Mouse (Mus musculus) embryonic facial prominence, embryonic 11.5 days (tissue): Measurements from ENCODE around the gene Tbx1. TPM values are rescaled to one million over a fixed set of nuclear protein-coding genes. Genes with fewer than 3 reads are reported as not detected.

Experiments used
- ATAC-seq: fragments of 200-750 bp; cut with Nextera tagmentation; replicated peaks from 2 replicates; pipeline ENCODE4 v1.8.0; 2017; ENCODE audit warnings: low read depth; ENCODE audit not compliant: insufficient number of reproducible peaks, low FRiP score, low TSS enrichment
- DNase-seq: peaks from one replicate; pipeline ENCODE4 v3.0.0-alpha.2; 2015; ENCODE audit warnings: low spot score
- H3K27ac ChIP-seq: fragments of 300-500 bp; sonication (generic); replicated peaks from 2 replicates; pipeline ENCODE4 v1.5.1; 2014; ENCODE audit warnings: mild to moderate bottlenecking, low read depth, low read length, control low read depth
- H3K27me3 ChIP-seq: fragments of 300-500 bp; sonication (generic); 2 replicates; pipeline ENCODE4 v1.6.1; 2014; ENCODE audit warnings: mild to moderate bottlenecking, low read length, moderate library complexity, mixed read lengths; ENCODE audit not compliant: control insufficient read depth, insufficient read depth
- H3K36me3 ChIP-seq: fragments of 300-500 bp; sonication (generic); replicated peaks from 2 replicates; pipeline ENCODE4 v1.6.1; 2014; ENCODE audit warnings: low read depth, mild to moderate bottlenecking, low read length, moderate library complexity, mixed read lengths; ENCODE audit not compliant: control insufficient read depth, insufficient read depth
- H3K4me1 ChIP-seq: fragments of 300-500 bp; sonication (generic); 2 replicates; pipeline ENCODE4 v1.6.1; 2014; ENCODE audit warnings: low read length, mixed read lengths; ENCODE audit not compliant: control insufficient read depth, insufficient read depth
- H3K4me2 ChIP-seq: fragments of 300-500 bp; sonication (generic); 2 replicates; pipeline ENCODE4 v1.6.1; 2014; ENCODE audit warnings: low read depth, mild to moderate bottlenecking, control low read depth, low read length, moderate library complexity
- H3K4me3 ChIP-seq: fragments of 300-500 bp; sonication (generic); 2 replicates; pipeline ENCODE4 v1.5.1; 2014; ENCODE audit warnings: low read depth, low read length, control low read depth
- H3K9ac ChIP-seq: fragments of 300-500 bp; sonication (generic); replicated peaks from 2 replicates; pipeline ENCODE4 v1.6.1; 2014; ENCODE audit warnings: mild to moderate bottlenecking, control low read depth, low read length
- H3K9me3 ChIP-seq: fragments of 300-500 bp; sonication (generic); replicated peaks from 2 replicates; pipeline ENCODE4 v1.6.1; 2016; ENCODE audit warnings: mild to moderate bottlenecking, low read length, inconsistent platforms, mixed read lengths; ENCODE audit not compliant: control insufficient read depth
- WGBS: fragments of 180-500 bp; shearing (Covaris S2); extraction: QIAGEN DNeasy Blood & Tissue Kit; methylation state at CpG from one replicate; pipeline ENCODE4 v1.1.7; 2014; 5-methylcytosine and 5-hydroxymethylcytosine counted together
- polyA plus RNA-seq: library from polyadenylated mRNA; unstranded; fragments of >200 nt; fragmentation: Nextera tagmentation; extraction: Ambion mirVana; gene quantifications from 2 replicates; pipeline ENCODE4 v1.2.1, GENCODE M21; 2014

Gene Tbx1
- polyA plus RNA-seq: 6.3 and 6.8 TPM in 2 replicates

DNA sequence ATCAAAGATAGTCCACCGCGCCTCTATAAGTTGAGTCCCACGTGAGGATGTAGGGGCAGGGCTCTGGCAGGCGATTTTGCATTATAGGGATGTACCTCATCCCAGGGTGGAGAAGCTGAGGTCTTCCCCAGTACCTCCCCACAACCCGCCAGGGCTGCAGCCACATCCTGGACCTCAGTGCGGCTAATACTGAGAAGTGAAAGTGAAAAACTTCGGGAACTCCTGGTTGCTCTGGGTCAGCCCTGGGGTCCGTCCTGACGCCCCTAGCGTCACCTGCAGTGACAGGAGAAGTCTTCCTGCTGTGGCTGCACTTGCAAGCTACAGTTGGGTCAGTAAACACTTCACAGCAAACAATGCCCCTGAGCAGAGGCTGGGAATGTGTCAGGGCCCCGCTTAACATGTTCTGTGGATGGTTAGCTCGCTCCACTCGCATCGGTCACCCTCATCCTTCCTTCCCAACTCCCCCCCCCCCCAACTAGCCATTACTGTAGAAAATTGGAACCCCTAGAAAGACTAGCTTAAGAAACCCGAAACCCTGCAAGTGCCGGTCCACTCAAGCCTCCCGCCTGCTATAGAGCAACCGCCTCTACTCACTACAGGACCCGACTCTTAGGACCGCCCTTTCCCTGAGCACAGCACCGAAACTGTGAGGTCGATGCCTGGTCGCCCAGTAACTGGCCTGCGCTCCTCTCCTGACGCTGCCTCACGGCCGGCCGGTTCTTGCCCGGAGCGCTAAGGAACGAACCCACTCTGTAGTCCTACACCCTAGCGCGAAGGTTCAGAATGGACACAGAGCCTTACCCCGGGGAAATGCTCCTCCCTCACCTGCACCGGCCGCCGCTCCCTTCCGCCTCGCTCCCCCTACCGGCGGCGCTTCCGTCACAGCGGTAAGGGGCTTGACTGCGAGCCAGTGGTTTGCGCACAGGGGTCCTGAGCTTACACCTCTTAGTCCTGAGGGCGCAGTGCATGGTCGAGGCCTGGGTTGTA is at the start of gene Tbx1:
Gene Tbx1 (minus strand): TSS at position 868 of the 987 bp plus-strand sequence.
- no peak within 1 kb of the TSS for H3K27ac ChIP-seq
- peak; percentile 58 for DNase-seq
- H3K9ac ChIP-seq: peak within 1 kb of the TSS; percentile 22
- H3K36me3 ChIP-seq: no peaks in the 10 kb centered on the region
- no peak for ATAC-seq
- peak within 1 kb of the TSS; percentile 38 for H3K4me2 ChIP-seq
- no peaks in the 10 kb centered on the region for H3K9me3 ChIP-seq
- 2% methylated on average over 48 of the region's 48 CpGs for WGBS
- peaks cover 24% of the 10 kb centered on the region for H3K4me1 ChIP-seq
- H3K4me3 ChIP-seq: peak within 1 kb of the TSS; percentile 26
- H3K27me3 ChIP-seq: peaks cover 72% of the 10 kb centered on the region

DNA sequence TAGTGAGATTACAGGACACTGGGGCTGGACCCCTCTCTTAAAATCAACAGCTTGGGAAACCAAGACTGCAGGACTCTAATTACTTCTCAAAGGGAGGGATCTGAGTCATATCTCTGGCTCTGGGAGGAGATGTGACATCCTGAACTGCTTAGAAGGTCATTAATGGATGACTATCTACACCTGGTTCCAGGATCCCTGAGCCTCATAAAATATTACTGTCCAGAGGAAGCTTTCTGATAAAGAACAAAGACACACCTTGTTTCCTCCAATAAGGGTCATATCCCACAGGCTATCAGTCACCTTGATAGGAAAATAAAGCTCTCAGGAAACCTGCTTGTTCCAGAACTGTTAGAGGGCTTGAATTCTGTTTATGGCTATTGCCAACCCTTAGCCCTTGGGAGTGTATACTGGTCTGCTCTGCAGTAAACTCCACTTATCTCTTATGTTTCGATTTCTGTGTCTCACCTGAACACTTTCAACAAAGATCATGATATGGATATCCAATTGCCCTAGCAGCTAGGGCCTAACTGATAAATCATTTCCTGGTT is 49.0 kb upstream of the Tbx1 start:
- ATAC-seq (no peak), DNase-seq (no peak)
- WGBS: 74% methylated on average over 1 of the region's 1 CpGs
- Histone ChIP-seq H3K27ac (no peak overlapping the region), H3K4me2 (no peak overlapping the region), H3K4me3 (no peak overlapping the region), H3K4me1 (no peaks in the 10 kb centered on the region), H3K27me3 (no peaks in the 10 kb centered on the region), H3K9ac (no peak overlapping the region), H3K9me3 (no peaks in the 10 kb centered on the region), H3K36me3 (no peaks in the 10 kb centered on the region)

DNA sequence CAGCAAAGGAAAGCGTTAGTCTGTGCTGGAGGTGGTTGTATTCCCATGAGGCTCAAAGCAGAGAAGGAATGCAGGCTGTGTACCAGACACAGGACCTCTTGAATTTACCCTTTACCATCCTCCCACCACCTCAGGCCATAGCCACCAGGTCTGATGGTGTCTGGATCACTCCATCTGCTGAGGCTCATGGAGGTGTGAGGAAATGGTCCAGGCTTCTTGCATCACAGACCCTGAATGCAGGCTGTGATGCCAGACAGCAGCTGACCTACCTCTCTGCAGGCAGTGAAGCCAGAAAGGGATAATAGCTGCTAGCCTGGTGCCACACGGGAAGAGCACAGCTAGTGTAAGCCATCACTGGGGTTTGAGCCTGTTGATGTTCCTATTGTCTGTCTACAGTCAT is 47.9 kb upstream of the Tbx1 start:
- no peak for ATAC-seq
- Histone ChIP-seq H3K9ac (no peak overlapping the region), H3K36me3 (no peaks in the 10 kb centered on the region), H3K4me3 (no peak overlapping the region), H3K4me1 (no peaks in the 10 kb centered on the region), H3K27ac (no peak overlapping the region), H3K27me3 (no peaks in the 10 kb centered on the region), H3K4me2 (no peak overlapping the region), H3K9me3 (no peaks in the 10 kb centered on the region)
- WGBS: 47% methylated on average over 2 of the region's 2 CpGs
- no peak for DNase-seq

DNA sequence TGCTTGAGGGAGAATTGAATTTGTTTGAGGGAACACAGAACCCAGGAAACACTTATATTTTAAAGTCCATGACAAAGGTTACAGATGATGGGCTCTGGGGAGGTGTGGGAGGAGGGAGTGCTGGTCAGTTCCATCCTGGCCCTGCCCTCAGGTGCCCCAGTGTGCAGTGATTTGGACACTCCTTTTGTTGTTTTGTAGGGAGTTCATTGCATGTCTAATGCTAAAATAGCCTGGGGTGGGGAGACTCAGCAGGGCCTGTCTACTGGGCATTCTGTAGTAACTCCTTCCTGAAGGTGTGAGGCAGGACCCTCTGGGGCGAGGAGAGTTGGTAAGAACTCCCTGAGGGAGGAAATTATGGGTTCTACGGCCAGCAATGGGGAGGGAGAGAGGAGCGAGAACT is 46.3 kb upstream of the Tbx1 start:
- Histone ChIP-seq H3K9ac (no peak overlapping the region), H3K27me3 (no peaks in the 10 kb centered on the region), H3K36me3 (no peaks in the 10 kb centered on the region), H3K4me3 (no peak overlapping the region), H3K27ac (no peak overlapping the region), H3K9me3 (no peaks in the 10 kb centered on the region), H3K4me2 (no peak overlapping the region), H3K4me1 (no peaks in the 10 kb centered on the region)
- ATAC-seq (no peak), DNase-seq (no peak)
- WGBS: 48% methylated on average over 3 of the region's 3 CpGs

DNA sequence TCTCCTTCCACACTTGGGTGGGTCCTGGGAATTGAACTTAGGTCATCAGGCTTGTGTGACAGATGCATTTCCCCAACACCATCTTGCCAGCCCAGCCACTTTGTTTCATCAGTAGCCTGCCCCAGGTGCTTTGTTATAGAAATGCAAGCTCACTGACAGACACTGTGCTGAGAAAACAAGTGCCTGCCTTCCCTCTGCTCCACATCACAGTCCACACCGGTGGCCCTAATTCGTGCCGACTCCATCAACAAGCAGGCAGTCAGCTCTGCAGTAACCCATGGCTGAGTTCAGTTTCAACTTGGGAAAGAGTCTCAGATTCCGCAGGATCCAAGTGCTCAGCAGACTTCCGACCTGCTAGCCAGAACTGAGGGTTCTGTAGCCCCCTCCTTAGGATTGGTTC is 45.9 kb upstream of the Tbx1 start:
- Histone ChIP-seq H3K4me1 (no peaks in the 10 kb centered on the region), H3K4me3 (no peak overlapping the region), H3K27ac (no peak overlapping the region), H3K4me2 (no peak overlapping the region), H3K27me3 (no peaks in the 10 kb centered on the region), H3K9ac (no peak overlapping the region), H3K36me3 (no peaks in the 10 kb centered on the region), H3K9me3 (no peaks in the 10 kb centered on the region)
- no peak for ATAC-seq
- DNase-seq: no peak
- 77% methylated on average over 5 of the region's 5 CpGs for WGBS

DNA sequence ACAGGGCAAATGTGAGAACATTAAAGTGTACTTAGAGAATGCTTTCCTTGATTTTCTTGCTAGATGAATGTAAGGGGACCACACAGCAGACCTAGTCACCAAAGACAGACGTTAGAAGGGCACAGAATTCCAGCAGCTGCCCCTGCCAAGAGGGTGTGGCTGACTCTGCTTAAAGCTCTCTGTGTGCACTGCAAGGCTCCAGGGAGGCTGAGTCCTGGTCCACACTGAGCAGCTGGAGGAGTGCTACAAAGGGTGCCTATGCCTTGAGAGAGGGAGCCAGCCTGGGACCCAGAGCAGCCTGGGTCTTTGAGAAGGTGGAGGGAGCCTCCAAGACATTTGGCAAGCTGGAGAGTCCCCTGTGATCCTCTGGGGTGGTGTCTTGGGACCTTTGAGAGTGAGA is 42.9 kb upstream of the Tbx1 start:
- H3K4me1 ChIP-seq: peaks cover 2% of the 10 kb centered on the region; the same call in 1 of the 2 replicates
- no peaks in the 10 kb centered on the region for H3K27me3 ChIP-seq
- ATAC-seq (no peak), DNase-seq (no peak)
- H3K9me3 ChIP-seq: no peaks in the 10 kb centered on the region
- H3K36me3 ChIP-seq: no peaks in the 10 kb centered on the region
- 21% methylated on average over 1 of the region's 1 CpGs for WGBS
- no peak overlapping the region for H3K4me3 ChIP-seq
- H3K9ac ChIP-seq: no peak overlapping the region
- no peak overlapping the region for H3K27ac ChIP-seq
- no peak overlapping the region for H3K4me2 ChIP-seq

DNA sequence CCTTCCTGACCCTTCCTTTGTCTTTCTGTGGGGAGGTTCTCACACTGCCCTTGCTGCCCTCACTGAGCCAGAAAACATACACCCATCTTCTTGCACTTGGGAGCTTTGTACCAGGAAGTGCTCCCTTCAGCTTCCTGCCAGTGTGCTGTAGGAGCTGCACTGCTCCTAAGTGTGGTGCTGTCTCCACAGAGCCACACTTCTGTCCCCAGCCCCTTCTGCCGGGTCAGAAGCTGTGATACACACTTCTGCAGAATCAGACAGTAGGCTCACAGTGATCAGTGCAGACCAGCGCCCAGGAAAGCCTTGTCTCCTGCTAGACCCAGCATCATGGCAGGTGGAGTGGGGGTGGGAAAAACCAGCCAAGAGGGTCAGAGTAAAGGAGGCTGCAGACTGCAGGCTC is 42.3 kb upstream of the Tbx1 start:
- no peak overlapping the region for H3K4me3 ChIP-seq
- no peaks in the 10 kb centered on the region for H3K9me3 ChIP-seq
- H3K27me3 ChIP-seq: no peaks in the 10 kb centered on the region
- DNase-seq (no peak), ATAC-seq (no peak)
- 46% methylated on average over 2 of the region's 2 CpGs for WGBS
- no peaks in the 10 kb centered on the region for H3K36me3 ChIP-seq
- H3K27ac ChIP-seq: no peak overlapping the region
- H3K4me1 ChIP-seq: peaks cover 2% of the 10 kb centered on the region; the same call in 1 of the 2 replicates
- no peak overlapping the region for H3K4me2 ChIP-seq
- H3K9ac ChIP-seq: no peak overlapping the region

DNA sequence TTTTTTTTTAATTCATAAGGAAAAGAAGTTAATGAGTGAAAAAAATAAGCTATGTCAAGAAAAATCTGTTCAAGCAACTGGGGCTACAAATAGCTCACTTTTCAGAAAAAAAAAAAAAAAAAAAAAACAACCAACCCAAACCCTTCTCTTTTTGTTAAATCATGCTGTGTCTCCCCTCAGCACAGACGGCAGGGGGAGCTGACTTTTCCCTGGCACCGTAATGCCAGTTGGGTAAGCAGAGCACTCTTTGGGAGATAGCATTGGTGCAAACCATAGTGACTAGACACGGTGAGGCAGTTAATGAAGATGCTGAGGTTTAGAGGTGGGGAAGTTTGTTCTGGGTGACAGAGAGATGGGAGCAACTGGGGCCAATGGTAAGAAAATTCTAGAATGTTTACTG is 41.6 kb upstream of the Tbx1 start:
- Histone ChIP-seq H3K9me3 (no peaks in the 10 kb centered on the region), H3K4me1 (peaks cover 2% of the 10 kb centered on the region; the same call in 1 of the 2 replicates), H3K27ac (no peak overlapping the region), H3K27me3 (peaks cover 2% of the 10 kb centered on the region; the same call in 1 of the 2 replicates), H3K9ac (no peak overlapping the region), H3K4me3 (no peak overlapping the region), H3K36me3 (no peaks in the 10 kb centered on the region), H3K4me2 (no peak overlapping the region)
- no peak for ATAC-seq
- whole genome bisulfite sequencing: 66% methylated on average over 3 of the region's 3 CpGs
- DNase-seq: no peak
